Mouse (Mus musculus): ENCODE results near the gene Gm20696. TPM values are rescaled to one million over a fixed set of nuclear protein-coding genes. Genes with fewer than 3 reads are reported as not detected.

Gene Gm20696
- total and polyA plus RNA-seq, 3 experiments, result 1.5 to 7.1 TPM; not detected in 1

GRCm38 (mm10) chr6:99523679-99524370 is 142.8 kb downstream of the Gm20696 start:
- DNase-seq (ENCODE audit: low spot score), result no peak
- TF ChIP-seq POLR2AphosphoS5 (IDR thresholded peaks at IDR 0.05; ENCODE audit: insufficient replicate concordance, low read depth, low read length) (no peak), CTCF (IDR thresholded peaks at IDR 0.05; ENCODE audit: low read depth, low read length) (no peak), GATA1 (IDR thresholded peaks at IDR 0.05; ENCODE audit: borderline replicate concordance, low read length) (no peak), GATA2 (IDR thresholded peaks at IDR 0.05; ENCODE audit: borderline replicate concordance, low read depth, low read length) (no peak), TAL1 (conservative IDR thresholded peaks at IDR 0.05; ENCODE audit: low read depth, low read length) (no peak)
- peaks cover 5% of the 10 kb centered on the region for H3K36me3 ChIP-seq (replicated peaks)

GRCm38 (mm10) chr6:99523109-99523632 is 143.4 kb downstream of the Gm20696 start:
- peaks cover 5% of the 10 kb centered on the region for H3K36me3 ChIP-seq (replicated peaks)
- TF ChIP-seq GATA1 (IDR thresholded peaks at IDR 0.05; ENCODE audit: borderline replicate concordance, low read length), result no peak
- no peak for TF ChIP-seq CTCF (IDR thresholded peaks at IDR 0.05; ENCODE audit: low read depth, low read length)
- no peak for TF ChIP-seq TAL1 (conservative IDR thresholded peaks at IDR 0.05; ENCODE audit: low read depth, low read length)
- no peak for TF ChIP-seq POLR2AphosphoS5 (IDR thresholded peaks at IDR 0.05; ENCODE audit: insufficient replicate concordance, low read depth, low read length)
- no peak for TF ChIP-seq GATA2 (IDR thresholded peaks at IDR 0.05; ENCODE audit: borderline replicate concordance, low read depth, low read length)
- peak overlapping the region; percentile 89 for H3K4me3 ChIP-seq (ENCODE audit: low read depth, low read length)
- peaks cover 22% of the 10 kb centered on the region for H3K4me1 ChIP-seq (ENCODE audit: insufficient read depth, low read depth, low read length)
- peak; percentile 65 for ATAC-seq (ENCODE audit: extremely low read depth, insufficient number of reproducible peaks, low FRiP score, poor library complexity, severe bottlenecking)
- DNase-seq (ENCODE audit: low spot score), result peak; percentile 66
- H3K9me3 ChIP-seq (replicated peaks), result peaks cover 7% of the 10 kb centered on the region
- H3K27me3 ChIP-seq (ENCODE audit: insufficient read depth, low read length), result no peaks in the 10 kb centered on the region

More at GRCm38 (mm10) chr6:99523679-99524370, 142.8 kb downstream of the Gm20696 start:
- H3K9me3 ChIP-seq (replicated peaks), result peaks cover 7% of the 10 kb centered on the region
- H3K4me1 ChIP-seq (ENCODE audit: insufficient read depth, low read depth, low read length), result peaks cover 22% of the 10 kb centered on the region
- peak overlapping the region; percentile 89 for H3K4me3 ChIP-seq (ENCODE audit: low read depth, low read length)
- ATAC-seq (ENCODE audit: extremely low read depth, insufficient number of reproducible peaks, low FRiP score, poor library complexity, severe bottlenecking), result no peak
- H3K27me3 ChIP-seq (ENCODE audit: insufficient read depth, low read length), result no peaks in the 10 kb centered on the region

GRCm38 (mm10) chr6:99522359-99523108 is 144.1 kb downstream of the Gm20696 start, which contains the start of gene Foxp1:
Gene Foxp1 (minus strand): TSS chr6:99522721.
- H3K9me3 ChIP-seq (replicated peaks), result peaks cover 6% of the 10 kb centered on the region
- ATAC-seq (ENCODE audit: extremely low read depth, insufficient number of reproducible peaks, low FRiP score, poor library complexity, severe bottlenecking), result peak; percentile 36; the same call in 1 of the 2 replicates
- DNase-seq (ENCODE audit: low spot score), result peak; percentile 62

GRCm38 (mm10) chr6:99521641-99522358 is 144.8 kb downstream of the Gm20696 start:
- H3K36me3 ChIP-seq (replicated peaks), result peaks cover 9% of the 10 kb centered on the region
- TF ChIP-seq GATA2 (IDR thresholded peaks at IDR 0.05; ENCODE audit: borderline replicate concordance, low read depth, low read length) (no peak), POLR2AphosphoS5 (IDR thresholded peaks at IDR 0.05; ENCODE audit: insufficient replicate concordance, low read depth, low read length) (no peak), CTCF (IDR thresholded peaks at IDR 0.05; ENCODE audit: low read depth, low read length) (no peak), GATA1 (IDR thresholded peaks at IDR 0.05; ENCODE audit: borderline replicate concordance, low read length) (no peak), TAL1 (conservative IDR thresholded peaks at IDR 0.05; ENCODE audit: low read depth, low read length) (no peak)
- H3K4me1 ChIP-seq (ENCODE audit: insufficient read depth, low read depth, low read length), result peaks cover 22% of the 10 kb centered on the region
- DNase-seq (ENCODE audit: low spot score), result peak; percentile 51
- no peaks in the 10 kb centered on the region for H3K9me3 ChIP-seq (replicated peaks)
- ATAC-seq (ENCODE audit: extremely low read depth, insufficient number of reproducible peaks, low FRiP score, poor library complexity, severe bottlenecking), result 0 out of 2 replicates have a peak, but pooled peaks have one; percentile 10
- no peaks in the 10 kb centered on the region for H3K27me3 ChIP-seq (ENCODE audit: insufficient read depth, low read length)
- peak overlapping the region; percentile 89 for H3K4me3 ChIP-seq (ENCODE audit: low read depth, low read length)

More at GRCm38 (mm10) chr6:99522359-99523108, 144.1 kb downstream of the Gm20696 start, which contains the start of gene Foxp1:
- peaks cover 22% of the 10 kb centered on the region for H3K4me1 ChIP-seq (ENCODE audit: insufficient read depth, low read depth, low read length)
- no peaks in the 10 kb centered on the region for H3K27me3 ChIP-seq (ENCODE audit: insufficient read depth, low read length)
- peak within 1 kb of the TSS; percentile 89 for H3K4me3 ChIP-seq (ENCODE audit: low read depth, low read length)
- TF ChIP-seq TAL1 (conservative IDR thresholded peaks at IDR 0.05; ENCODE audit: low read depth, low read length), result no peak
- TF ChIP-seq GATA2 (IDR thresholded peaks at IDR 0.05; ENCODE audit: borderline replicate concordance, low read depth, low read length), result no peak
- TF ChIP-seq GATA1 (IDR thresholded peaks at IDR 0.05; ENCODE audit: borderline replicate concordance, low read length), result no peak
- TF ChIP-seq POLR2AphosphoS5 (IDR thresholded peaks at IDR 0.05; ENCODE audit: insufficient replicate concordance, low read depth, low read length), result no peak
- no peak for TF ChIP-seq CTCF (IDR thresholded peaks at IDR 0.05; ENCODE audit: low read depth, low read length)
- peaks cover 8% of the 10 kb centered on the region for H3K36me3 ChIP-seq (replicated peaks)

GRCm38 (mm10) chr6:99521038-99521640 is 145.5 kb downstream of the Gm20696 start:
- ATAC-seq (ENCODE audit: extremely low read depth, insufficient number of reproducible peaks, low FRiP score, poor library complexity, severe bottlenecking) (no peak), DNase-seq (ENCODE audit: low spot score) (peak; percentile 27)
- Histone ChIP-seq H3K4me1 (ENCODE audit: insufficient read depth, low read depth, low read length) (peaks cover 22% of the 10 kb centered on the region), H3K36me3 (replicated peaks) (peaks cover 14% of the 10 kb centered on the region), H3K4me3 (ENCODE audit: low read depth, low read length) (peak overlapping the region; percentile 89), H3K27me3 (ENCODE audit: insufficient read depth, low read length) (no peaks in the 10 kb centered on the region), H3K9me3 (replicated peaks) (no peaks in the 10 kb centered on the region)
- no peak for TF ChIP-seq POLR2AphosphoS5 (IDR thresholded peaks at IDR 0.05; ENCODE audit: insufficient replicate concordance, low read depth, low read length)

Measured in G1E (cell line).